Mouse (Mus musculus) cerebellum, adult 2 months (tissue): ENCODE measurements at regions not wholly inside any gene's neighbourhood (a gene's known extent, or its start where the extent isn't known, plus 50 kb on each side); places are given as distances from the start of the nearest gene placed in this dataset.

Experiments
- DNase-seq, 2 experiments: peaks; one replicate each; pipeline ENCODE4 v3.0.0; 2021
- H3K27ac ChIP-seq: fragments of 200-500 bp; 2 replicates; pipeline ENCODE4 v1.5.1; 2012; ENCODE audit warnings: low read length, control low read depth, inconsistent platforms; ENCODE audit not compliant: insufficient read depth
- H3K27me3 ChIP-seq: fragments of 200-500 bp; 2 replicates; pipeline ENCODE4 v1.6.1; 2012; ENCODE audit warnings: inconsistent platforms, mild to moderate bottlenecking, low read length, moderate library complexity; ENCODE audit not compliant: control insufficient read depth, insufficient read depth
- H3K4me1 ChIP-seq: fragments of 200-500 bp; 2 replicates; pipeline ENCODE4 v1.6.1; 2011; ENCODE audit warnings: low read length; ENCODE audit not compliant: control insufficient read depth, insufficient read depth
- H3K4me3 ChIP-seq: fragments of 200-500 bp; replicated peaks from 2 replicates; pipeline ENCODE3; 2011; ENCODE audit warnings: mild to moderate bottlenecking, low read depth, low read length, control low read depth; ENCODE audit not compliant: insufficient read depth
- CTCF ChIP-seq: fragments of 200-500 bp; IDR thresholded peaks from 2 replicates; pipeline ENCODE4 v1.5.1; 2011; ENCODE audit warnings: low read depth, mild to moderate bottlenecking, control low read depth, low read length, moderate library complexity, borderline replicate concordance; ENCODE audit not compliant: insufficient read depth
- POLR2A ChIP-seq: fragments of 200-500 bp; IDR thresholded peaks from 2 replicates; pipeline ENCODE4 v1.6.1; 2011; ENCODE audit warnings: low read length, control low read depth, borderline replicate concordance; ENCODE audit not compliant: insufficient read depth
- WGBS: fragments of 180-500 bp; shearing (Covaris S2); methylation state at CpG from one replicate; pipeline ENCODE4 v1.1.7; 2018; 5-methylcytosine and 5-hydroxymethylcytosine counted together

GRCm38 (mm10) chr15:31997996-31998395, 179.1 kb upstream of the Tas2r119 start:
- 93% methylated on average over 2 of the region's 2 CpGs for WGBS
- Histone ChIP-seq H3K4me3 (no peak overlapping the region), H3K27me3 (no peaks in the 10 kb centered on the region), H3K27ac (no peak overlapping the region), H3K4me1 (peaks cover 6% of the 10 kb centered on the region; the same call in 1 of the 2 replicates)
- TF ChIP-seq CTCF (no peak), POLR2A (no peak)
- DNase-seq: no peak

- Histone ChIP-seq H3K27ac (no peak overlapping the region), H3K4me3 (no peak overlapping the region), H3K4me1 (peaks cover 9% of the 10 kb centered on the region; the same call in 1 of the 2 replicates), H3K27me3 (no peaks in the 10 kb centered on the region)
- 24% methylated on average over 5 of the region's 5 CpGs for WGBS
- DNase-seq: peak in 1 of 2 experiments; percentile 40
- TF ChIP-seq CTCF: no peak
- no peak for TF ChIP-seq POLR2A
Observed at GRCm38 (mm10) chr15:31999553-31999952, 177.5 kb upstream of the Tas2r119 start.

- H3K27ac ChIP-seq: no peak overlapping the region
- DNase-seq: peak; percentile 54 to 71
Observed at GRCm38 (mm10) chr15:32002950-32003422, 174.1 kb upstream of the Tas2r119 start.

GRCm38 (mm10) chr15:32003489-32003888, 173.6 kb upstream of the Tas2r119 start:
- Histone ChIP-seq H3K4me3 (no peak overlapping the region), H3K4me1 (peaks cover 9% of the 10 kb centered on the region; the same call in 1 of the 2 replicates), H3K27me3 (no peaks in the 10 kb centered on the region), H3K27ac (no peak overlapping the region)
- no peak for TF ChIP-seq CTCF
- TF ChIP-seq POLR2A: no peak
- 35% methylated on average over 6 of the region's 6 CpGs for WGBS
- DNase-seq: no peak

More at GRCm38 (mm10) chr15:32002950-32003422, 174.1 kb upstream of the Tas2r119 start:
- TF ChIP-seq CTCF (no peak), POLR2A (no peak)
- H3K4me1 ChIP-seq: peaks cover 9% of the 10 kb centered on the region; the same call in 1 of the 2 replicates
- 5% methylated on average over 2 of the region's 2 CpGs for WGBS
- H3K4me3 ChIP-seq: no peak overlapping the region
- H3K27me3 ChIP-seq: no peaks in the 10 kb centered on the region

- Histone ChIP-seq H3K4me1 (peaks cover 6% of the 10 kb centered on the region; the same call in 1 of the 2 replicates), H3K27ac (no peak overlapping the region), H3K4me3 (no peak overlapping the region), H3K27me3 (no peaks in the 10 kb centered on the region)
- DNase-seq: no peak
- TF ChIP-seq POLR2A (no peak), CTCF (no peak)
- WGBS: 64% methylated on average over 5 of the region's 5 CpGs
Observed at GRCm38 (mm10) chr15:32005986-32006385, 171.1 kb upstream of the Tas2r119 start.

GRCm38 (mm10) chr15:32009818-32010217, 167.3 kb upstream of the Tas2r119 start:
- 95% methylated on average over 3 of the region's 3 CpGs for WGBS
- no peaks in the 10 kb centered on the region for H3K27me3 ChIP-seq
- TF ChIP-seq POLR2A: no peak
- no peak for TF ChIP-seq CTCF
- H3K4me1 ChIP-seq: no peaks in the 10 kb centered on the region
- no peak overlapping the region for H3K27ac ChIP-seq
- no peak for DNase-seq
- H3K4me3 ChIP-seq: no peak overlapping the region

GRCm38 (mm10) chr15:32012044-32012443, 165.0 kb upstream of the Tas2r119 start:
- H3K4me1 ChIP-seq: no peaks in the 10 kb centered on the region
- no peak overlapping the region for H3K4me3 ChIP-seq
- TF ChIP-seq CTCF (no peak), POLR2A (no peak)
- no peak overlapping the region for H3K27ac ChIP-seq
- H3K27me3 ChIP-seq: no peaks in the 10 kb centered on the region
- 65% methylated on average over 2 of the region's 2 CpGs for whole genome bisulfite sequencing
- peak; percentile 37 to 40 for DNase-seq

GRCm38 (mm10) chr15:32012838-32013237, 164.3 kb upstream of the Tas2r119 start:
- Histone ChIP-seq H3K4me3 (no peak overlapping the region), H3K27me3 (no peaks in the 10 kb centered on the region), H3K27ac (no peak overlapping the region), H3K4me1 (no peaks in the 10 kb centered on the region)
- WGBS: 90% methylated on average over 5 of the region's 5 CpGs
- no peak for TF ChIP-seq POLR2A
- TF ChIP-seq CTCF: no peak
- no peak for DNase-seq
